ENCODE assay signal across 8 mouse cellular contexts in genomic region chr11:60540002-60540610, GRCm38 (mm10). TPM values are rescaled to one million over a fixed set of nuclear protein-coding genes. Genes with fewer than 3 reads are reported as not detected.
DNase-seq lines count a peak whose midpoint lies in the region; ATAC-seq and TF ChIP-seq lines count a peak whose summit lies in the region.

No protein-coding gene starts in this region.

- ATAC-seq in forebrain, embryonic 11.5 days (replicated peaks; ENCODE audit: low FRiP score), result no peak
- ATAC-seq in hindbrain, embryonic 14.5 days (ENCODE audit: low FRiP score), result no peak
- ATAC-seq in midbrain, embryonic 14.5 days (ENCODE audit: low FRiP score, low TSS enrichment), result no peak

- H3K27ac ChIP-seq in forebrain, embryonic 11.5 days (ENCODE audit: low read depth, low read length), result no peak overlapping the region; the same call in 1 of the 2 replicates
- no peak overlapping the region for H3K27ac ChIP-seq in hindbrain, embryonic 14.5 days
- H3K27ac ChIP-seq in limb, embryonic 10.5 days, result no peak overlapping the region
- no peak overlapping the region for H3K27ac ChIP-seq in midbrain, embryonic 14.5 days (replicated peaks; ENCODE audit: low read depth, low read length)

- 23% methylated on average over 4 of the region's 4 CpGs for WGBS in forebrain, embryonic 11.5 days
- WGBS in hindbrain, embryonic 14.5 days, result 10% methylated on average over 4 of the region's 4 CpGs
- 22% methylated on average over 4 of the region's 4 CpGs for WGBS in limb, embryonic 10.5 days
- 14% methylated on average over 4 of the region's 4 CpGs for WGBS in midbrain, embryonic 14.5 days

- peak overlapping the region; percentile 94 for H3K4me3 ChIP-seq in C2C12 (ENCODE audit: insufficient read depth, poor library complexity, severe bottlenecking)
- peak overlapping the region; percentile 98 for H3K4me3 ChIP-seq in forebrain, embryonic 11.5 days (ENCODE audit: low read depth, low read length)
- peak overlapping the region; percentile 80 for H3K4me3 ChIP-seq in hindbrain, embryonic 14.5 days (replicated peaks; ENCODE audit: low read length)
- peak overlapping the region; percentile 84 for H3K4me3 ChIP-seq in limb, embryonic 10.5 days
- H3K4me3 ChIP-seq in midbrain, embryonic 14.5 days (replicated peaks; ENCODE audit: low read depth, low read length), result peak overlapping the region; percentile 92

- no peak for TF ChIP-seq CTCF in C2C12 (IDR thresholded peaks at IDR 0.05; ENCODE audit: control insufficient read depth, insufficient read depth, insufficient read length)

- peak overlapping the region; percentile 46; the same call in 1 of the 2 replicates for H3K9ac ChIP-seq in forebrain, embryonic 11.5 days (ENCODE audit: low read length)
- peak overlapping the region; percentile 53 for H3K9ac ChIP-seq in hindbrain, embryonic 14.5 days
- H3K9ac ChIP-seq in midbrain, embryonic 14.5 days (replicated peaks; ENCODE audit: low read length), result peak overlapping the region; percentile 54; the same call in 1 of the 2 replicates

- no peaks in the 10 kb centered on the region for H3K9me3 ChIP-seq in forebrain, embryonic 11.5 days (ENCODE audit: control insufficient read depth, low read length)
- no peaks in the 10 kb centered on the region for H3K9me3 ChIP-seq in hindbrain, embryonic 14.5 days (ENCODE audit: control insufficient read depth, low read length)
- H3K9me3 ChIP-seq in limb, embryonic 10.5 days (replicated peaks), result no peaks in the 10 kb centered on the region
- no peaks in the 10 kb centered on the region for H3K9me3 ChIP-seq in midbrain, embryonic 14.5 days (ENCODE audit: control insufficient read depth, low read length)

- no peaks in the 10 kb centered on the region for H3K27me3 ChIP-seq in C2C12 (ENCODE audit: control insufficient read depth, insufficient read depth, insufficient read length)
- H3K27me3 ChIP-seq in forebrain, embryonic 11.5 days (ENCODE audit: control insufficient read depth, insufficient read depth, low read length), result no peaks in the 10 kb centered on the region
- no peaks in the 10 kb centered on the region for H3K27me3 ChIP-seq in hindbrain, embryonic 14.5 days (ENCODE audit: control insufficient read depth, insufficient read depth, low read length)
- no peaks in the 10 kb centered on the region for H3K27me3 ChIP-seq in limb, embryonic 10.5 days (ENCODE audit: low read depth, poor library complexity, severe bottlenecking)
- no peaks in the 10 kb centered on the region for H3K27me3 ChIP-seq in midbrain, embryonic 14.5 days (ENCODE audit: control insufficient read depth, insufficient read depth, low read length)

- peak overlapping the region; percentile 54 for H3ac ChIP-seq in C2C12 (ENCODE audit: control insufficient read depth, insufficient read length, low read depth)

- peaks cover 73% of the 10 kb centered on the region for H3K79me2 ChIP-seq in C2C12 (ENCODE audit: control insufficient read depth, insufficient read depth)

- peaks cover 53% of the 10 kb centered on the region for H3K36me3 ChIP-seq in C2C12 (ENCODE audit: control insufficient read depth, insufficient read depth)
- no peaks in the 10 kb centered on the region; the same call in 1 of the 2 replicates for H3K36me3 ChIP-seq in forebrain, embryonic 11.5 days (ENCODE audit: control insufficient read depth, insufficient read depth, low read length)
- peaks cover 19% of the 10 kb centered on the region for H3K36me3 ChIP-seq in hindbrain, embryonic 14.5 days (replicated peaks; ENCODE audit: control insufficient read depth, insufficient read depth)
- peaks cover 46% of the 10 kb centered on the region for H3K36me3 ChIP-seq in limb, embryonic 10.5 days
- H3K36me3 ChIP-seq in midbrain, embryonic 14.5 days (ENCODE audit: control insufficient read depth, insufficient read depth, low read length), result peaks cover 13% of the 10 kb centered on the region

- H3K4me1 ChIP-seq in forebrain, embryonic 11.5 days (replicated peaks; ENCODE audit: control insufficient read depth, insufficient read depth, low read length), result peaks cover 22% of the 10 kb centered on the region
- peaks cover 50% of the 10 kb centered on the region for H3K4me1 ChIP-seq in hindbrain, embryonic 14.5 days (replicated peaks; ENCODE audit: control insufficient read depth, insufficient read depth, low read length)
- H3K4me1 ChIP-seq in limb, embryonic 10.5 days, result peaks cover 28% of the 10 kb centered on the region
- H3K4me1 ChIP-seq in midbrain, embryonic 14.5 days (ENCODE audit: control insufficient read depth, insufficient read depth, low read length), result peaks cover 55% of the 10 kb centered on the region

- H3K4me2 ChIP-seq in forebrain, embryonic 11.5 days (ENCODE audit: low read depth, low read length, severe bottlenecking), result peak overlapping the region; percentile 69
- H3K4me2 ChIP-seq in hindbrain, embryonic 14.5 days (replicated peaks), result peak overlapping the region; percentile 80
- peak overlapping the region; percentile 99 for H3K4me2 ChIP-seq in midbrain, embryonic 14.5 days (ENCODE audit: low read length)

- H3K79me3 ChIP-seq in C2C12 (ENCODE audit: low read depth), result peaks cover 68% of the 10 kb centered on the region

- peak; percentile 30 for DNase-seq in 3134 (ENCODE audit: extremely low read depth, insufficient read length, low spot score)
- no peak for DNase-seq in forebrain, embryonic 11.5 days (ENCODE audit: low spot score)
- no peak for DNase-seq in hindbrain, embryonic 14.5 days (ENCODE audit: low spot score)
- DNase-seq in limb, embryonic 10.5 days (ENCODE audit: low spot score), result no peak
- no peak for DNase-seq in midbrain, embryonic 14.5 days
- DNase-seq in cerebellum, postnatal 14 days, result no peak
- no peak for DNase-seq in thymus, adult 18-20 months

TF ChIP-seq in C2C12, 6 proteins besides CTCF, POLR2A, EP300 and RAD21:
- TF ChIP-seq MYOG (IDR thresholded peaks at IDR 0.05; ENCODE audit: control insufficient read depth, extremely low read depth, insufficient read length), result no peak

RNA-seq across cellular contexts. Expression of gene Alkbh5, which starts 3.9 kb away (rescaled TPM):
- polyA plus RNA-seq in C2C12 (2012; fragmentation: generic; extraction: Trizol), result 20.1 TPM
- 38.0 and 41.2 TPM in 2 replicates for polyA plus RNA-seq in forebrain, embryonic 11.5 days (2014; fragmentation: Nextera tagmentation; extraction: Ambion mirVana)
- polyA plus RNA-seq in hindbrain, embryonic 14.5 days (2014; fragmentation: Nextera tagmentation; extraction: Ambion mirVana), result 19.2 and 20.4 TPM in 2 replicates
- polyA plus RNA-seq in limb, embryonic 10.5 days (2016; fragmentation: Nextera tagmentation; extraction: Ambion mirVana), result 31.8 and 34.7 TPM in 2 replicates
- polyA plus RNA-seq in midbrain, embryonic 14.5 days (2014; fragmentation: Nextera tagmentation; extraction: Ambion mirVana), result 21.4 and 24.0 TPM in 2 replicates
